Mouse (Mus musculus) megakaryocyte, embryonic 14.5 days (primary cell): Measurements from ENCODE around the gene Ctdsp1. TPM values are rescaled to one million over a fixed set of nuclear protein-coding genes. Genes with fewer than 3 reads are reported as not detected.
A peak's percentile ranks its signal among the peaks of the same experiment; 100 is the strongest.
"Not testable (repeated sequence)": the region's sequence is repeated elsewhere in the genome, so short reads cannot be mapped to it uniquely, and the experiment has no call there.

ENCODE experiments used
- H3K27me3 ChIP-seq: replicated peaks from 2 replicates; pipeline ENCODE3; 2012; ENCODE audit warnings: inconsistent platforms
- H3K36me3 ChIP-seq: replicated peaks from 2 replicates; pipeline ENCODE3; 2012; ENCODE audit warnings: low read length, inconsistent platforms, mixed read lengths
- H3K4me1 ChIP-seq: 2 replicates; pipeline ENCODE4 v1.6.1; 2012; ENCODE audit warnings: inconsistent platforms
- H3K4me3 ChIP-seq: replicated peaks from 2 replicates; pipeline ENCODE3; 2012; ENCODE audit warnings: moderate library complexity, mild to moderate bottlenecking, inconsistent platforms
- H3K9me3 ChIP-seq: 2 replicates; pipeline ENCODE4 v1.6.1; 2012; ENCODE audit warnings: inconsistent platforms
- FLI1 ChIP-seq: IDR thresholded peaks from 2 replicates; pipeline ENCODE4 v1.6.1; 2012; ENCODE audit warnings: low read length, inconsistent platforms, mixed read lengths
- GATA1 ChIP-seq: IDR thresholded peaks from 3 replicates; pipeline ENCODE4 v1.6.1; 2012; ENCODE audit warnings: mixed read lengths, low read length, inconsistent platforms, borderline replicate concordance
- polyA plus RNA-seq: library from polyadenylated mRNA; stranded (reverse); fragments of >175 nt; gene quantifications from 2 replicates; pipeline ENCODE4 v1.2.3, GENCODE M21; 2012; ENCODE audit warnings: low replicate concordance; ENCODE audit not compliant: insufficient read depth

Ctdsp1 gene
- polyA plus RNA-seq, 1 experiment: 117 TPM

- TF ChIP-seq FLI1: no peak
- TF ChIP-seq GATA1: no peak
- Histone ChIP-seq H3K4me1 (peaks cover 73% of the 10 kb centered on the region), H3K9me3 (no peaks in the 10 kb centered on the region), H3K4me3 (no peak overlapping the region), H3K27me3 (no peaks in the 10 kb centered on the region), H3K36me3 (peaks cover 26% of the 10 kb centered on the region)
Measured at GRCm38 (mm10) chr1:74394311-74394710, 3.0 kb downstream of the Ctdsp1 start.

DNA sequence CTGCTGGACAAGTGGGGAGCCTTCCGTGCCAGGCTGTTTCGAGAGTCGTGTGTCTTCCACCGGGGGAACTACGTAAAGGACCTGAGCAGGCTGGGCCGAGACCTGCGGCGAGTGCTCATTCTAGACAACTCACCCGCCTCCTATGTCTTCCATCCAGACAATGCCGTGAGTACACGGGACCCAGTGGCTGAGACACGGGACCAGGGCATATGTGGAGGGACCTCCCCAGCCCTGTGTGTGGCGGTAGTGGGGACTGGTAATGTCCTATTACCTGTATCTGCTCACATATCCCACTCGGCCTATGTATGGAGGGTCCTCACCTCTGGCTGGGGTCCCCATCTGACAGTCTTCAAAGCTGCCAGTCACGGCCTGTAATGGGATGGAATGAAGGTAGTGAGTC lies 3.5 kb downstream of the Ctdsp1 start:
- Histone ChIP-seq H3K4me1 (peaks cover 67% of the 10 kb centered on the region), H3K27me3 (no peaks in the 10 kb centered on the region), H3K9me3 (no peaks in the 10 kb centered on the region), H3K36me3 (peaks cover 26% of the 10 kb centered on the region), H3K4me3 (no peak overlapping the region)
- TF ChIP-seq FLI1: no peak
- no peak for TF ChIP-seq GATA1

DNA sequence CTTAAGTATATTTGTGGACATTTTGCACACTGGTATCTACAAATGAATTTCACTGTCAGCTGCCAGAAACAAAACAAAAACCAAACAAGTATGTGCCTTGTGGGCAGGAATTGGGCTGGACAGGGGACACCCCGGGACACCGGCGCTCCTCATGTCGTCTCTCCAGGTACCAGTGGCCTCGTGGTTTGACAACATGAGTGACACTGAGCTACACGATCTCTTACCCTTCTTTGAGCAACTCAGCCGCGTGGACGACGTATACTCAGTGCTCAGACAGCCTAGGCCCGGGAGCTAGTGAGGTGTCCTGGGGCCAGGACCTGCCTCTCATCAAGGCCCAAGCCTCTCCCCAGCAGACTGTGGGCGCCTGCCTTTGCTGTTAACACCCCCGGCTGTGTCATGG lies 4.0 kb downstream of the Ctdsp1 start:
- Histone ChIP-seq H3K27me3 (no peaks in the 10 kb centered on the region), H3K4me3 (no peak overlapping the region), H3K36me3 (peaks cover 26% of the 10 kb centered on the region), H3K9me3 (no peaks in the 10 kb centered on the region), H3K4me1 (peaks cover 63% of the 10 kb centered on the region)
- TF ChIP-seq FLI1: no peak
- TF ChIP-seq GATA1: no peak

- Histone ChIP-seq H3K36me3 (peaks cover 26% of the 10 kb centered on the region), H3K4me1 (peaks cover 60% of the 10 kb centered on the region), H3K4me3 (peak overlapping the region; percentile 95)
- H3K9me3 ChIP-seq, H3K27me3 ChIP-seq: not testable (repeated sequence)
Measured at GRCm38 (mm10) chr1:74396456-74397222, 5.3 kb downstream of the Ctdsp1 start.

DNA sequence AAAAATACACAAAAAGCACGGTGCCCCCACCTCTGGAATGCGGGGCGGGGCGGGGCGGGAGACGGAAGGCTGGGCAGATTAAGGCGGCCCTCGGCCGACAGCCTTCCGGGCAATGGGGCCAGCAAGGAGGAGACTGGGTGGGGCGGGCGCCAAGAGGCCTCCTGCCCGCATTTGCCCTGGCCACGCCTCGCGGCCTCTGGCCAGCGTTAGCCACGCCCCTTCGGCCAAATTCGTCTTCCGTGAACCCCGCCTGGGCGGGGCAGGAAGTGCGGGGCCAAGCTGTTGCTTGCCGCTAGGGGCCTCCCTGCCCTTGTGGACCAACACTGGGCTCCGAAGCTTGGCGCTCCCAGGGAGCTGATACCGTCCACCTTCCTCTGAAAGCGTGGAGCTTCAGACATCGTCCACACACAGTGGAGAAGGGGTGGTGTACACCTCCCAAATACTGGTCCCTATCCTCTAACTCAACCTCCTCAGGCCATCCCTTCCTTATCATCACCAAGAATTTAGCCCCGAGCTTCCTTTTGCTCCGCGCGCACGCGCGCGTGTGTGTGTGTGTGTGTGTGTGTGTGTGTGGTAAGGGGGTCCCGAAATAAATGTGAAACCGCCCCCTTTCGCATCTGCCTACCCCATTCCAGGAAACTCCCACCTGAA lies 6.1 kb downstream of the Ctdsp1 start:
- Histone ChIP-seq H3K9me3 (no peaks in the 10 kb centered on the region), H3K27me3 (no peaks in the 10 kb centered on the region), H3K4me1 (peaks cover 62% of the 10 kb centered on the region), H3K4me3 (peak overlapping the region; percentile 95), H3K36me3 (peaks cover 26% of the 10 kb centered on the region)
- TF ChIP-seq FLI1 (0 out of 2 replicates have a peak, but pooled peaks have one; percentile 31), GATA1 (no peak)

GRCm38 (mm10) chr1:74397919-74398451 lies 6.7 kb downstream of the Ctdsp1 start:
- Histone ChIP-seq H3K27me3 (no peaks in the 10 kb centered on the region), H3K4me1 (peaks cover 56% of the 10 kb centered on the region), H3K9me3 (no peaks in the 10 kb centered on the region), H3K4me3 (peak overlapping the region; percentile 95), H3K36me3 (peaks cover 25% of the 10 kb centered on the region)
- TF ChIP-seq FLI1: no peak
- no peak for TF ChIP-seq GATA1

DNA sequence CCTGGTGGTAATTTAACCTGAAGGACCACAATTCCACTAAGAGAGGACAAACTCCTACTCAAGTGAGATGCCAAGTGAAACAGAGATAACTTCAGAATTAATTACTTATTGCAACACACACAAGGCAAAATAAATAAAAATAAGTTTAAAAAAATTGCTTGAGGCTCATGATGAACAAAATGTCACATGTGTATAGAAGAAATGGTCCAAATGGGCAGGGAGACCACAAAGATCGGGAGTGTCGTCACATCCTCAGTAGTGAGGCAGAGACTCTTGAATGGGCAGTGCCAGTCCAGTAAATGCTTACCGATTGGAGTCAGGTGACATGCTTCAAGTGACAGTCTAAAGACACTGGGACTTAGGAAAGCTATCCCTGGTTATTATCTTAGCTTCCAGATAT lies 9.2 kb downstream of the Ctdsp1 start:
- Histone ChIP-seq H3K27me3 (peaks cover 3% of the 10 kb centered on the region), H3K4me1 (peaks cover 31% of the 10 kb centered on the region), H3K9me3 (no peaks in the 10 kb centered on the region), H3K36me3 (no peaks in the 10 kb centered on the region), H3K4me3 (no peak overlapping the region)
- TF ChIP-seq FLI1 (no peak), GATA1 (no peak)

- H3K4me1 ChIP-seq: peaks cover 28% of the 10 kb centered on the region
- H3K4me3 ChIP-seq: no peak overlapping the region
- H3K27me3 ChIP-seq: peaks cover 3% of the 10 kb centered on the region
- no peak for TF ChIP-seq GATA1
- no peak for TF ChIP-seq FLI1
- no peaks in the 10 kb centered on the region for H3K36me3 ChIP-seq
- H3K9me3 ChIP-seq: no peaks in the 10 kb centered on the region
Measured at GRCm38 (mm10) chr1:74401015-74401702, 9.8 kb downstream of the Ctdsp1 start.

- Histone ChIP-seq H3K27me3 (peaks cover 6% of the 10 kb centered on the region), H3K4me1 (peaks cover 22% of the 10 kb centered on the region), H3K4me3 (no peak overlapping the region), H3K9me3 (no peaks in the 10 kb centered on the region), H3K36me3 (no peaks in the 10 kb centered on the region)
- TF ChIP-seq FLI1: no peak
- TF ChIP-seq GATA1: no peak
Measured at GRCm38 (mm10) chr1:74404206-74404605, 12.9 kb downstream of the Ctdsp1 start.
